Mouse (Mus musculus) cerebellum, postnatal 36 days (tissue): Measurements from ENCODE around the gene Cntd1.

ENCODE experiments used
- DNase-seq, 2 experiments: peaks; one replicate each; pipeline ENCODE4 v3.0.0; 2021 to 2022; ENCODE audit warnings: mixed read lengths in 2 of 2

The Cntd1 gene

GRCm38 (mm10) chr11:101334023-101334422 lies 55.2 kb downstream of the Cntd1 start:
- no peak for DNase-seq

DNA sequence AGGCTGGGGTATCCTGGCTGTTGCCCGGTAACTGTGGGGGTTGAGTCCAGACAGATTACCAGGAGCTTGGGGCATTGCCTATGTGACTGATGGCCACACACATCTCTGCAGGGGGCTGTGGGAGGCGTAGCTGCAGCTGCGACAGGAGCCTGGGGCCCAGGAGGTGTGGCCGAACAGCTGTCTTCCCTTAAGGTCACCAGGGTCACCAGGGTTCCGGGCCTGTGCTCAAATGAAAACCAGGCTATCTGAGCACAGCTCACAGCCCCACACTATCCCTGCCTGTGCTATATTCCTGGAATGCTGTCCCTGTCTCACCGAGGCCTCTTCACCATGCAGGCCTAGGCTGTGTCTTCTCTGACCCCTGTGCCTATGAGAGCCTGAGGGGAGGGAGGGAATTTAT lies 55.7 kb downstream of the Cntd1 start:
- DNase-seq: no peak

- DNase-seq: peak in 1 of 2 experiments; percentile 9
Observed at GRCm38 (mm10) chr11:101335685-101336084, 56.9 kb downstream of the Cntd1 start.

DNA sequence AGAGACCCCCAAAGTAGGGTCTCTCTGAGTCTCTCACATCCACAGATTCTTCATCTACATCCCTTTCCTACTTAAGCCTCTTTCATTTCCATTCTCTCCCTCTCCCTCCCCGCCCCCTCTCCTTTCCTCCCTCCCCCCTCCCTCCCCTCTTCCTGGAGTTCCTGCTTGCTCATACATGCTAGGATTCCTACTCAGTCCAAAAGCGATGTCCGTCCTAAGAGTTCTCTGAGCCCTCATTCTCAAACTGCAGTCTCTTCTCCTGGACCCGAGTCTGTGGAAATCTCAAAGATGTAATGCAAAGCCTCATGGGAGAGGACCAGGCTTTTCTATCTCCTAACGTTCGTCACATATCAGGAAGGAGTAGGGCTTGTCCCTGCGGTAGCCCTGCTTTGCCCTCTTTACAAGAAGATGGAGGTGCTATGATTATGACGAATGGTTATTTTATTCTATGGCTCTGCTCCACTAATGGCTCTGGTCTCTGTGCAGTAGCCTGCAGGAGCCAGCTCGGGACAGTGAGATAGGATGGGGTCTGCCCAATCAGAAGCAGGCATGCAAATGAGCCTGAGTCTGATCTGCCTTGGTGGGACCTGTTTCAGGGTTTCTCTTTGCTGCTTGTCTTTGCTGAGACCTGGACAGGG lies 59.4 kb downstream of the Cntd1 start:
- peak; percentile 24 to 29 for DNase-seq
